Mouse (Mus musculus) heart, embryonic 16.5 days (tissue): Measurements from ENCODE around the gene Ncam2. TPM values are rescaled to one million over a fixed set of nuclear protein-coding genes. Genes with fewer than 3 reads are reported as not detected.

Source experiments
- ATAC-seq: fragments of 200-750 bp; cut with Nextera tagmentation; replicated peaks from 2 replicates; pipeline ENCODE4 v1.8.0; 2017; ENCODE audit warnings: moderate number of reproducible peaks; ENCODE audit not compliant: insufficient read depth, low FRiP score; ENCODE audit errors: extremely low read depth
- H3K27ac ChIP-seq: fragments of 300-500 bp; sonication (generic); 2 replicates; pipeline ENCODE4 v1.5.1; 2014; ENCODE audit warnings: mild to moderate bottlenecking, low read length, control low read depth, moderate library complexity
- H3K27me3 ChIP-seq: fragments of 300-500 bp; sonication (generic); 2 replicates; pipeline ENCODE4 v1.6.1; 2014; ENCODE audit warnings: low read length, mixed read lengths; ENCODE audit not compliant: control insufficient read depth, insufficient read depth
- H3K36me3 ChIP-seq: fragments of 300-500 bp; sonication (generic); 2 replicates; pipeline ENCODE4 v1.6.1; 2014; ENCODE audit not compliant: control insufficient read depth, insufficient read depth
- H3K4me1 ChIP-seq: fragments of 300-500 bp; sonication (generic); 2 replicates; pipeline ENCODE4 v1.6.1; 2014; ENCODE audit warnings: low read length, mixed read lengths; ENCODE audit not compliant: control insufficient read depth, insufficient read depth
- H3K4me2 ChIP-seq: fragments of 300-500 bp; sonication (generic); 2 replicates; pipeline ENCODE4 v1.6.1; 2014; ENCODE audit warnings: low read depth, mild to moderate bottlenecking, control low read depth, low read length
- H3K4me3 ChIP-seq: fragments of 300-500 bp; sonication (generic); 2 replicates; pipeline ENCODE4 v1.5.1; 2014; ENCODE audit warnings: mild to moderate bottlenecking, control low read depth, low read length
- H3K9ac ChIP-seq: fragments of 300-500 bp; sonication (generic); 2 replicates; pipeline ENCODE4 v1.6.1; 2014; ENCODE audit warnings: low read length, control low read depth
- H3K9me3 ChIP-seq: fragments of 300-500 bp; sonication (generic); replicated peaks from 2 replicates; pipeline ENCODE4 v1.6.1; 2016; ENCODE audit warnings: low read length; ENCODE audit not compliant: control insufficient read depth
- WGBS: fragments of 180-500 bp; shearing (Covaris S2); extraction: QIAGEN DNeasy Blood & Tissue Kit; methylation state at CpG from one replicate; pipeline ENCODE4 v1.1.7; 2014; 5-methylcytosine and 5-hydroxymethylcytosine counted together
- polyA plus RNA-seq: library from polyadenylated mRNA; unstranded; fragments of >200 nt; fragmentation: Nextera tagmentation; extraction: Ambion mirVana; gene quantifications from 2 replicates; pipeline ENCODE4 v1.2.1, GENCODE M21; 2015

Ncam2 gene
- polyA plus RNA-seq, 1 experiment from 2014 or later, result 0.09 TPM

- Histone ChIP-seq H3K4me1 (no peaks in the 10 kb centered on the region), H3K27me3 (no peaks in the 10 kb centered on the region), H3K4me2 (no peak overlapping the region), H3K4me3 (no peak overlapping the region), H3K9ac (no peak overlapping the region), H3K36me3 (no peaks in the 10 kb centered on the region), H3K27ac (no peak overlapping the region), H3K9me3 (no peaks in the 10 kb centered on the region)
- no peak for ATAC-seq
- WGBS, result 54% methylated on average over 1 of the region's 1 CpGs
Observed at GRCm38 (mm10) chr16:81472925-81473324, 272.4 kb downstream of the Ncam2 start.

GRCm38 (mm10) chr16:81481058-81481457 is 280.6 kb downstream of the Ncam2 start:
- H3K4me2 ChIP-seq, result no peak overlapping the region
- H3K9me3 ChIP-seq, result no peaks in the 10 kb centered on the region
- H3K36me3 ChIP-seq, result no peaks in the 10 kb centered on the region
- H3K9ac ChIP-seq, result no peak overlapping the region
- no peaks in the 10 kb centered on the region for H3K27me3 ChIP-seq
- H3K4me1 ChIP-seq, result no peaks in the 10 kb centered on the region
- no peak for ATAC-seq
- H3K4me3 ChIP-seq, result no peak overlapping the region
- no peak overlapping the region for H3K27ac ChIP-seq

- H3K9ac ChIP-seq, result no peak overlapping the region
- H3K4me2 ChIP-seq, result no peak overlapping the region
- no peak overlapping the region for H3K4me3 ChIP-seq
- no peaks in the 10 kb centered on the region for H3K36me3 ChIP-seq
- H3K27ac ChIP-seq, result no peak overlapping the region
- no peak for ATAC-seq
- no peaks in the 10 kb centered on the region for H3K27me3 ChIP-seq
- no peaks in the 10 kb centered on the region for H3K4me1 ChIP-seq
- H3K9me3 ChIP-seq, result no peaks in the 10 kb centered on the region
- WGBS, result 59% methylated on average over 2 of the region's 2 CpGs
Observed at GRCm38 (mm10) chr16:81496111-81496510, 295.6 kb downstream of the Ncam2 start.

- Histone ChIP-seq H3K36me3 (no peaks in the 10 kb centered on the region), H3K4me2 (no peak overlapping the region), H3K9me3 (no peaks in the 10 kb centered on the region), H3K27me3 (no peaks in the 10 kb centered on the region), H3K4me1 (no peaks in the 10 kb centered on the region), H3K9ac (no peak overlapping the region), H3K4me3 (no peak overlapping the region), H3K27ac (no peak overlapping the region)
- no peak for ATAC-seq
- 71% methylated on average over 2 of the region's 2 CpGs for WGBS
Observed at GRCm38 (mm10) chr16:81502578-81502977, 302.1 kb downstream of the Ncam2 start.

GRCm38 (mm10) chr16:81536230-81536629 is 335.7 kb downstream of the Ncam2 start:
- 73% methylated on average over 3 of the region's 3 CpGs for WGBS
- Histone ChIP-seq H3K27ac (no peak overlapping the region), H3K4me2 (no peak overlapping the region), H3K4me1 (no peaks in the 10 kb centered on the region), H3K27me3 (no peaks in the 10 kb centered on the region), H3K36me3 (no peaks in the 10 kb centered on the region), H3K4me3 (no peak overlapping the region), H3K9me3 (no peaks in the 10 kb centered on the region), H3K9ac (no peak overlapping the region)
- no peak for ATAC-seq

- no peaks in the 10 kb centered on the region for H3K4me1 ChIP-seq
- 73% methylated on average over 4 of the region's 4 CpGs for WGBS
- H3K9me3 ChIP-seq, result no peaks in the 10 kb centered on the region
- no peak overlapping the region for H3K4me2 ChIP-seq
- no peak for ATAC-seq
- no peak overlapping the region for H3K9ac ChIP-seq
- no peaks in the 10 kb centered on the region for H3K36me3 ChIP-seq
- H3K27me3 ChIP-seq, result no peaks in the 10 kb centered on the region
- no peak overlapping the region for H3K27ac ChIP-seq
- no peak overlapping the region for H3K4me3 ChIP-seq
Observed at GRCm38 (mm10) chr16:81587565-81588107, 387.1 kb downstream of the Ncam2 start.

- Histone ChIP-seq H3K27ac (no peak overlapping the region), H3K4me2 (no peak overlapping the region), H3K36me3 (no peaks in the 10 kb centered on the region), H3K4me1 (no peaks in the 10 kb centered on the region), H3K9ac (no peak overlapping the region), H3K9me3 (no peaks in the 10 kb centered on the region), H3K4me3 (no peak overlapping the region), H3K27me3 (no peaks in the 10 kb centered on the region)
- WGBS, result 41% methylated on average over 6 of the region's 6 CpGs
- no peak for ATAC-seq
Observed at GRCm38 (mm10) chr16:81623276-81623675, 422.8 kb downstream of the Ncam2 start.

- Histone ChIP-seq H3K4me3 (no peak overlapping the region), H3K27ac (no peak overlapping the region), H3K4me1 (no peaks in the 10 kb centered on the region), H3K9me3 (no peaks in the 10 kb centered on the region), H3K9ac (no peak overlapping the region), H3K36me3 (no peaks in the 10 kb centered on the region), H3K4me2 (no peak overlapping the region), H3K27me3 (no peaks in the 10 kb centered on the region)
- WGBS, result 61% methylated on average over 4 of the region's 4 CpGs
- ATAC-seq, result no peak
Observed at GRCm38 (mm10) chr16:81623776-81624175, 423.3 kb downstream of the Ncam2 start.

- no peaks in the 10 kb centered on the region for H3K27me3 ChIP-seq
- no peaks in the 10 kb centered on the region for H3K36me3 ChIP-seq
- H3K9ac ChIP-seq, result no peak overlapping the region
- H3K9me3 ChIP-seq, result no peaks in the 10 kb centered on the region
- no peak overlapping the region for H3K27ac ChIP-seq
- WGBS, result 69% methylated on average over 3 of the region's 3 CpGs
- no peak overlapping the region for H3K4me2 ChIP-seq
- H3K4me3 ChIP-seq, result no peak overlapping the region
- no peak for ATAC-seq
- H3K4me1 ChIP-seq, result no peaks in the 10 kb centered on the region
Observed at GRCm38 (mm10) chr16:81650286-81650685, 449.8 kb downstream of the Ncam2 start.
